Mouse (Mus musculus): ENCODE measurements around the gene Dcaf12.

DNA sequence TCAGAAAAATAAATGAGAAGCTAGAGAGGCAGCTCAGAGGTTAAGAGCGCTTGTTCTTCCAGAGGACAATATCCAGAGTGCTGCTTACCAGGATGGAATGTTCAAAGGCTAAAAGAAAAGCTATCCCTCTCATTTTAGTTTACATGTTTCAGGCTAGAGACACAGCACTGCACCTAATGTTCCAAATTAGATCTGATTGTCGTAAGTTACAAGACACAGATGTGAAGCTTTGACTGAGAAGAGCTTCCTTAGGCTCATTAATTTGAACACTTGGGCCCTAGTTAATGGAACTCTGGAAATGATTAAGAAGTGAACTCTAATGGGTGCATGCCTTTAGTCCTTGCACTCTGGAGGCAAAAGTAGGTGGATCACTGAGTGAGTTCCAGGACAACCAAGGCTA lies 60.9 kb downstream of the Dcaf12 start:
- TF ChIP-seq CTCF (IDR thresholded peaks at IDR 0.05; ENCODE audit: extremely low read depth, insufficient read depth, insufficient read length, insufficient replicate concordance): no peak
- TF ChIP-seq POLR2A (IDR thresholded peaks at IDR 0.05; ENCODE audit: low read depth, low read length): no peak
